Mouse (Mus musculus) liver, postnatal 0 days (tissue): ENCODE measurements around the gene Pomt2. TPM values are rescaled to one million over a fixed set of nuclear protein-coding genes. Genes with fewer than 3 reads are reported as not detected.
A peak's percentile ranks its signal among the peaks of the same experiment; 100 is the strongest.

Experiments
- ATAC-seq: fragments of 200-750 bp; cut with Nextera tagmentation; 2 replicates; pipeline ENCODE4 v1.8.0; 2017; ENCODE audit warnings: mild to moderate bottlenecking, moderate library complexity
- DNase-seq: peaks from one replicate; pipeline ENCODE4 v3.0.0-alpha.2; 2016
- H3K27ac ChIP-seq: fragments of 300-500 bp; sonication (generic); 2 replicates; pipeline ENCODE4 v1.5.1; 2014; ENCODE audit warnings: antibody characterized with exemption, moderate library complexity, mild to moderate bottlenecking, low read depth
- H3K27me3 ChIP-seq: fragments of 300-500 bp; sonication (generic); 2 replicates; pipeline ENCODE4 v1.6.1; 2014; ENCODE audit warnings: low read length, control low read depth, mixed read lengths; ENCODE audit not compliant: insufficient read depth
- H3K36me3 ChIP-seq: fragments of 300-500 bp; sonication (generic); replicated peaks from 2 replicates; pipeline ENCODE4 v1.6.1; 2014; ENCODE audit warnings: mild to moderate bottlenecking, control low read depth, low read length, moderate library complexity, mixed read lengths; ENCODE audit not compliant: insufficient read depth
- H3K4me1 ChIP-seq: fragments of 300-500 bp; sonication (generic); 2 replicates; pipeline ENCODE4 v1.6.1; 2014; ENCODE audit warnings: antibody characterized with exemption, mild to moderate bottlenecking, control low read depth; ENCODE audit not compliant: insufficient read depth
- H3K4me2 ChIP-seq: fragments of 300-500 bp; sonication (generic); 2 replicates; pipeline ENCODE4 v1.6.1; 2014; ENCODE audit warnings: low read depth, mild to moderate bottlenecking, low read length, moderate library complexity, mixed read lengths
- H3K4me3 ChIP-seq: fragments of 300-500 bp; sonication (generic); 2 replicates; pipeline ENCODE4 v1.5.1; 2014; ENCODE audit warnings: low read depth, low read length
- H3K9ac ChIP-seq: fragments of 300-500 bp; sonication (generic); replicated peaks from 2 replicates; pipeline ENCODE4 v1.6.1; 2014; ENCODE audit warnings: mild to moderate bottlenecking, moderate library complexity
- H3K9me3 ChIP-seq: fragments of 300-500 bp; sonication (generic); 2 replicates; pipeline ENCODE4 v1.6.1; 2016; ENCODE audit warnings: mild to moderate bottlenecking, control low read depth, low read length, mixed read lengths
- CTCF ChIP-seq: sonication (generic); IDR thresholded peaks from 2 replicates; pipeline ENCODE4 v1.5.1; 2016; ENCODE audit warnings: antibody characterized with exemption, low read depth
- EP300 ChIP-seq: IDR thresholded peaks from 2 replicates; pipeline ENCODE4 v1.6.1; 2016; ENCODE audit warnings: antibody characterized with exemption, low read depth, mild to moderate bottlenecking
- WGBS: fragments of 180-500 bp; shearing (Covaris S2); extraction: QIAGEN DNeasy Blood & Tissue Kit; methylation state at CpG from one replicate; pipeline ENCODE4 v1.1.7; 2014; ENCODE audit not compliant: insufficient replicate concordance; 5-methylcytosine and 5-hydroxymethylcytosine counted together
- polyA plus RNA-seq: library from polyadenylated mRNA; unstranded; fragments of >200 nt; fragmentation: Nextera tagmentation; extraction: Ambion mirVana; gene quantifications from 2 replicates; pipeline ENCODE4 v1.2.1, GENCODE M21; 2015

Gene Pomt2
- polyA plus RNA-seq, 1 experiment from 2014 or later = 4.5 TPM

- no peak overlapping the region for H3K4me3 ChIP-seq
- no peaks in the 10 kb centered on the region for H3K4me1 ChIP-seq
- H3K27me3 ChIP-seq = no peaks in the 10 kb centered on the region
- no peak for ATAC-seq
- no peak overlapping the region for H3K27ac ChIP-seq
- no peak for DNase-seq
- H3K4me2 ChIP-seq = no peak overlapping the region
- peaks cover 3% of the 10 kb centered on the region; the same call in 1 of the 2 replicates for H3K36me3 ChIP-seq
- no peaks in the 10 kb centered on the region for H3K9me3 ChIP-seq
- TF ChIP-seq CTCF (no peak), EP300 (no peak)
- 57% methylated on average over 6 of the region's 6 CpGs for WGBS
- no peak overlapping the region for H3K9ac ChIP-seq
Measured at GRCm38 (mm10) chr12:87132210-87132609, 15.6 kb downstream of the Pomt2 start.

DNA sequence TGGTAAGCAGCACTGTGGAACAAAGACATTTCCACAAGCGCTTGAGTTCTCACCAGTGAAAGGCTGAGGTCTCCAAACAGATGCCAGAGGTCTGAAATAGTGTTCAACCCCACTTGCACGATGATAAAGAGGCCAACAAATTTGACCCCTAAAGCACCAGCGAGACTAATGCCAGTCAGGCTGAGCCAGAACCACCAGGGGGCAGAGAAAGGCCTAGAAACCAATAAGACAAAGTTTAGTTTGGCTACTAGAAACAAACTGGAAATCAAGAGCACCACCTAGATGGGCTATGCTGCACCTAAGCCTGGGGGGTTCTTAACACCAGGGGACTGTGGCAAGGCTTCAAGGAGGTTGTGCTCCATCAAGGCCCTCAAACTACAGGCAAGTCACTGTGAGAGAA is 16.1 kb downstream of the Pomt2 start:
- Histone ChIP-seq H3K36me3 (0 out of 2 replicates have a peak, but pooled peaks cover 2% of the 10 kb centered on the region), H3K9ac (no peak overlapping the region), H3K27ac (no peak overlapping the region), H3K4me1 (no peaks in the 10 kb centered on the region), H3K4me3 (no peak overlapping the region), H3K27me3 (no peaks in the 10 kb centered on the region), H3K4me2 (no peak overlapping the region), H3K9me3 (no peaks in the 10 kb centered on the region)
- WGBS = 54% methylated on average over 3 of the region's 3 CpGs
- ATAC-seq = peak; percentile 17; the same call in 1 of the 2 replicates
- TF ChIP-seq CTCF = peak; percentile 72
- no peak for TF ChIP-seq EP300
- peak; percentile 49 for DNase-seq

DNA sequence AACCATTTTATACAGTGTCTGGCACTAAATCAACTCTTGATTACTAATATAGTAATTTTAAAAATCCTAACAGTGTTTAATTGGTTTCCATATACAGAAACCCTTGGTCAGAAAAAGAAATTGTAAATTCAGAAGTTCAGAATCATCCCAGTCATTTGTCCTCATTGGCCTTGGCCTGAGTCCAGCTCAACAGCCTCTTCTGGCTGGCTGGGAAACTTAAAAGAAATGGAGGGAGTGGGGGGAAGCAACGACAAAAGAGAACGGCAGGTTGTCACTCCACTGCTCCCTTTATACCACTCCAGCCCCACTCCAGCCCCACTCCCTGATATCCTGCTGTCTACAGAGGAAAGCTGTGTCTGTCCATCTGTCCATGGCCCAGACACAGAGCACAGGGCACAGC is 16.6 kb downstream of the Pomt2 start:
- 75% methylated on average over 2 of the region's 2 CpGs for WGBS
- H3K4me3 ChIP-seq = no peak overlapping the region
- H3K27me3 ChIP-seq = no peaks in the 10 kb centered on the region
- H3K9me3 ChIP-seq = no peaks in the 10 kb centered on the region
- no peak overlapping the region for H3K4me2 ChIP-seq
- TF ChIP-seq EP300 (no peak), CTCF (no peak)
- no peak for ATAC-seq
- no peak for DNase-seq
- no peak overlapping the region for H3K27ac ChIP-seq
- H3K9ac ChIP-seq = no peak overlapping the region
- 0 out of 2 replicates have a peak, but pooled peaks cover 2% of the 10 kb centered on the region for H3K36me3 ChIP-seq
- no peaks in the 10 kb centered on the region for H3K4me1 ChIP-seq

- 85% methylated on average over 4 of the region's 4 CpGs for WGBS
- H3K36me3 ChIP-seq = 0 out of 2 replicates have a peak, but pooled peaks cover 2% of the 10 kb centered on the region
- no peak for DNase-seq
- TF ChIP-seq EP300 (no peak), CTCF (no peak)
- H3K4me1 ChIP-seq = no peaks in the 10 kb centered on the region
- no peak overlapping the region for H3K4me2 ChIP-seq
- no peak overlapping the region for H3K27ac ChIP-seq
- ATAC-seq = no peak
- H3K9ac ChIP-seq = no peak overlapping the region
- H3K4me3 ChIP-seq = no peak overlapping the region
- H3K27me3 ChIP-seq = no peaks in the 10 kb centered on the region
- no peaks in the 10 kb centered on the region for H3K9me3 ChIP-seq
Measured at GRCm38 (mm10) chr12:87130224-87130623, 17.5 kb downstream of the Pomt2 start.

DNA sequence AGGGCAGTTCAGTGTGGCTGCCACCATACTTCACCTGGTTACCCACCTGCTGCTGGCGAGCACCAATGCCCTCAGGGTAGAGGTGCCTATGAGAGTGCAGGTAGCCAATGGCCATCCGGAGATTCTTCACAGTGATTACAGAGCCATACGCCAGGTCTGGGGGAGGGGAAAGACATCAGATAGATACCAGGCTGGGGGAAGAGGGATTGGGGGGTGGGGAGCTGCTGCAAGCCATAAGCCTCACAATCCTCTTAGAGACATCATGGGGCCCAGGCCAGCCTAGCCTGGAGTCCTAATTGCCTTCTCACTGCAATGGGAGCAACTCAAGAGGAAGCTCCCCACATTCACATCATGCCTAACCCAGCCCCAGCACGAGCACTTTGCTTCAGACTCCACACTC is 20.5 kb downstream of the Pomt2 start:
- no peaks in the 10 kb centered on the region for H3K27me3 ChIP-seq
- ATAC-seq = no peak
- no peak overlapping the region for H3K27ac ChIP-seq
- H3K9ac ChIP-seq = no peak overlapping the region
- H3K4me1 ChIP-seq = no peaks in the 10 kb centered on the region
- no peak overlapping the region for H3K4me2 ChIP-seq
- DNase-seq = no peak
- H3K4me3 ChIP-seq = no peak overlapping the region
- 77% methylated on average over 4 of the region's 4 CpGs for WGBS
- TF ChIP-seq EP300 = no peak
- TF ChIP-seq CTCF = no peak
- peaks cover 13% of the 10 kb centered on the region for H3K36me3 ChIP-seq
- H3K9me3 ChIP-seq = no peaks in the 10 kb centered on the region

GRCm38 (mm10) chr12:87121918-87122589 is 25.7 kb downstream of the Pomt2 start:
- H3K27ac ChIP-seq = no peak overlapping the region
- H3K4me2 ChIP-seq = no peak overlapping the region
- H3K27me3 ChIP-seq = no peaks in the 10 kb centered on the region
- H3K4me1 ChIP-seq = no peaks in the 10 kb centered on the region
- no peaks in the 10 kb centered on the region for H3K9me3 ChIP-seq
- H3K4me3 ChIP-seq = no peak overlapping the region
- peak; percentile 61 for ATAC-seq
- peaks cover 19% of the 10 kb centered on the region for H3K36me3 ChIP-seq
- no peak for DNase-seq
- 64% methylated on average over 4 of the region's 4 CpGs for WGBS
- TF ChIP-seq EP300 (peak; percentile 42; the same call in 1 of the 2 replicates), CTCF (no peak)
- H3K9ac ChIP-seq = no peak overlapping the region
